Mouse (Mus musculus) heart, embryonic 11.5 days (tissue): Measurements from ENCODE around the gene Rsrp1. TPM values are rescaled to one million over a fixed set of nuclear protein-coding genes. Genes with fewer than 3 reads are reported as not detected.
"Not testable (repeated sequence)": the region's sequence is repeated elsewhere in the genome, so short reads cannot be mapped to it uniquely, and the experiment has no call there.

Source experiments
- ATAC-seq: fragments of 200-750 bp; cut with Nextera tagmentation; replicated peaks from 2 replicates; pipeline ENCODE4 v1.8.0; 2017; ENCODE audit warnings: moderate library complexity; ENCODE audit not compliant: insufficient number of reproducible peaks, low FRiP score, low TSS enrichment
- H3K27ac ChIP-seq: fragments of 300-500 bp; sonication (generic); 2 replicates; pipeline ENCODE4 v1.5.1; 2014; ENCODE audit warnings: mild to moderate bottlenecking, low read depth, low read length
- H3K27me3 ChIP-seq: fragments of 300-500 bp; sonication (generic); 2 replicates; pipeline ENCODE4 v1.6.1; 2014; ENCODE audit warnings: mild to moderate bottlenecking, low read length, mixed read lengths; ENCODE audit not compliant: control insufficient read depth, insufficient read depth
- H3K36me3 ChIP-seq: fragments of 300-500 bp; sonication (generic); 2 replicates; pipeline ENCODE4 v1.6.1; 2014; ENCODE audit warnings: mild to moderate bottlenecking, low read length, moderate library complexity, mixed read lengths; ENCODE audit not compliant: control insufficient read depth, insufficient read depth
- H3K4me1 ChIP-seq: fragments of 300-500 bp; sonication (generic); 2 replicates; pipeline ENCODE4 v1.6.1; 2014; ENCODE audit warnings: low read length; ENCODE audit not compliant: control insufficient read depth, insufficient read depth
- H3K4me2 ChIP-seq: fragments of 300-500 bp; sonication (generic); 2 replicates; pipeline ENCODE4 v1.6.1; 2014; ENCODE audit warnings: mild to moderate bottlenecking, moderate library complexity
- H3K4me3 ChIP-seq: fragments of 300-500 bp; sonication (generic); 2 replicates; pipeline ENCODE4 v1.5.1; 2014; ENCODE audit warnings: low read depth, low read length
- H3K9ac ChIP-seq: fragments of 300-500 bp; sonication (generic); 2 replicates; pipeline ENCODE4 v1.6.1; 2014; ENCODE audit warnings: mild to moderate bottlenecking, low read depth, low read length, moderate library complexity
- H3K9me3 ChIP-seq: fragments of 300-500 bp; sonication (generic); replicated peaks from 2 replicates; pipeline ENCODE4 v1.6.1; 2016; ENCODE audit warnings: low read length; ENCODE audit not compliant: control insufficient read depth
- WGBS: fragments of 180-500 bp; shearing (Covaris S2); extraction: QIAGEN DNeasy Blood & Tissue Kit; methylation state at CpG from one replicate; pipeline ENCODE4 v1.1.7; 2014; ENCODE audit not compliant: insufficient replicate concordance; 5-methylcytosine and 5-hydroxymethylcytosine counted together
- polyA plus RNA-seq: library from polyadenylated mRNA; unstranded; fragments of >200 nt; fragmentation: Nextera tagmentation; extraction: Ambion mirVana; gene quantifications from 2 replicates; pipeline ENCODE4 v1.2.1, GENCODE M21; 2014

Rsrp1 gene
- polyA plus RNA-seq, 1 experiment from 2014 or later: 353 TPM

- H3K36me3 ChIP-seq: peaks cover 23% of the 10 kb centered on the region
- no peak overlapping the region for H3K27ac ChIP-seq
- no peaks in the 10 kb centered on the region for H3K9me3 ChIP-seq
- H3K4me3 ChIP-seq: no peak overlapping the region
- no peak for ATAC-seq
- 90% methylated on average over 6 of the region's 6 CpGs for WGBS
- no peak overlapping the region for H3K4me2 ChIP-seq
- H3K27me3 ChIP-seq: no peaks in the 10 kb centered on the region
- no peaks in the 10 kb centered on the region for H3K4me1 ChIP-seq
- H3K9ac ChIP-seq: no peak overlapping the region
Measured at GRCm38 (mm10) chr4:134897256-134897655, 26.1 kb upstream of the Rsrp1 start.

GRCm38 (mm10) chr4:134901126-134901525, 22.3 kb upstream of the Rsrp1 start:
- ATAC-seq: no peak

GRCm38 (mm10) chr4:134903046-134903445, 20.3 kb upstream of the Rsrp1 start:
- Histone ChIP-seq H3K27ac (no peak overlapping the region), H3K9me3 (no peaks in the 10 kb centered on the region), H3K9ac (no peak overlapping the region), H3K4me3 (no peak overlapping the region), H3K36me3 (peaks cover 30% of the 10 kb centered on the region), H3K4me1 (no peaks in the 10 kb centered on the region), H3K27me3 (no peaks in the 10 kb centered on the region), H3K4me2 (no peak overlapping the region)
- 83% methylated on average over 7 of the region's 7 CpGs for WGBS
- no peak for ATAC-seq

More at GRCm38 (mm10) chr4:134901126-134901525, 22.3 kb upstream of the Rsrp1 start:
- Histone ChIP-seq H3K4me1 (no peaks in the 10 kb centered on the region), H3K9me3 (no peaks in the 10 kb centered on the region), H3K27ac (no peak overlapping the region), H3K9ac (no peak overlapping the region), H3K36me3 (peaks cover 35% of the 10 kb centered on the region), H3K4me2 (no peak overlapping the region), H3K27me3 (no peaks in the 10 kb centered on the region), H3K4me3 (no peak overlapping the region)
- 89% methylated on average over 8 of the region's 8 CpGs for WGBS

- not testable (repeated sequence) for H3K4me3 ChIP-seq, H3K9me3 ChIP-seq, H3K4me1 ChIP-seq, H3K4me2 ChIP-seq, H3K27me3 ChIP-seq, ATAC-seq, H3K9ac ChIP-seq, H3K27ac ChIP-seq
- WGBS: 99% methylated on average over 6 of the region's 8 CpGs
- peaks cover 11% of the 10 kb centered on the region; the same call in 1 of the 2 replicates for H3K36me3 ChIP-seq
Measured at GRCm38 (mm10) chr4:134911406-134911805, 12.0 kb upstream of the Rsrp1 start.

GRCm38 (mm10) chr4:134913413-134913812, 10.0 kb upstream of the Rsrp1 start:
- WGBS: 27% methylated on average over 3 of the region's 3 CpGs
- Histone ChIP-seq H3K27ac (no peak overlapping the region), H3K4me3 (peak overlapping the region; percentile 68), H3K36me3 (peaks cover 11% of the 10 kb centered on the region; the same call in 1 of the 2 replicates), H3K9me3 (no peaks in the 10 kb centered on the region), H3K9ac (no peak overlapping the region), H3K27me3 (no peaks in the 10 kb centered on the region), H3K4me1 (peaks cover 8% of the 10 kb centered on the region), H3K4me2 (peak overlapping the region; percentile 86)
- ATAC-seq: no peak

GRCm38 (mm10) chr4:134914122-134914863, 9.1 kb upstream of the Rsrp1 start:
- H3K27ac ChIP-seq: peak overlapping the region; percentile 89
- WGBS: 2% methylated on average over 43 of the region's 43 CpGs
- 0 out of 2 replicates have a peak, but pooled peaks cover 2% of the 10 kb centered on the region for H3K36me3 ChIP-seq
- peak overlapping the region; percentile 68 for H3K4me3 ChIP-seq
- H3K4me2 ChIP-seq: peak overlapping the region; percentile 86
- peak overlapping the region; percentile 79 for H3K9ac ChIP-seq
- H3K4me1 ChIP-seq: peaks cover 8% of the 10 kb centered on the region
- ATAC-seq: peak; percentile 66
- H3K9me3 ChIP-seq: no peaks in the 10 kb centered on the region
- H3K27me3 ChIP-seq: no peaks in the 10 kb centered on the region

GRCm38 (mm10) chr4:134914864-134915209, 8.6 kb upstream of the Rsrp1 start, which contains the start of gene Tmem50a:
Gene Tmem50a, minus strand, starts transcription at chr4:134915024.
- Histone ChIP-seq H3K4me2 (peak within 1 kb of the TSS; percentile 86), H3K4me1 (peaks cover 8% of the 10 kb centered on the region)

GRCm38 (mm10) chr4:134915223-134916050, 8.0 kb upstream of the Rsrp1 start:
- no peak overlapping the region for H3K27ac ChIP-seq
- no peaks in the 10 kb centered on the region for H3K9me3 ChIP-seq
- H3K36me3 ChIP-seq: 0 out of 2 replicates have a peak, but pooled peaks cover 2% of the 10 kb centered on the region
- peak overlapping the region; percentile 86 for H3K4me2 ChIP-seq
- no peaks in the 10 kb centered on the region for H3K27me3 ChIP-seq
- peak overlapping the region; percentile 68 for H3K4me3 ChIP-seq
- 53% methylated on average over 14 of the region's 14 CpGs for WGBS
- ATAC-seq: no peak
- H3K4me1 ChIP-seq: peaks cover 8% of the 10 kb centered on the region
- H3K9ac ChIP-seq: peak overlapping the region; percentile 79; the same call in 1 of the 2 replicates

More at GRCm38 (mm10) chr4:134914864-134915209, 8.6 kb upstream of the Rsrp1 start, which contains the start of gene Tmem50a:
- H3K9ac ChIP-seq: peak within 1 kb of the TSS; percentile 79
- 0 out of 2 replicates have a peak, but pooled peaks cover 2% of the 10 kb centered on the region for H3K36me3 ChIP-seq
- H3K9me3 ChIP-seq: no peaks in the 10 kb centered on the region
- ATAC-seq: peak; percentile 92
- H3K27ac ChIP-seq: peak within 1 kb of the TSS; percentile 89
- no peaks in the 10 kb centered on the region for H3K27me3 ChIP-seq
- peak within 1 kb of the TSS; percentile 68 for H3K4me3 ChIP-seq
- under 1% methylated on average over 25 of the region's 25 CpGs for WGBS
